Comparison of ENCODE assay signal across 14 mouse cellular contexts in genomic region chr2:44430521-44430920, GRCm38 (mm10).
"Had no signal": no experiment of that assay in that cellular context is flagged by ENCODE, and none has a peak within 500 bp of the region (broad histone marks: within the 10 kb centered on the region; RNA-seq: fewer than 3 reads in every experiment).

No protein-coding gene starts in this region.

- H3K4me3 ChIP-seq: limb, embryonic 10.5 days; liver, embryonic 15.5 days; midbrain, embryonic 13.5 days; myocyte; neural tube, embryonic 15.5 days had no signal

- H3K27me3 ChIP-seq: liver, embryonic 15.5 days; midbrain, embryonic 13.5 days; neural tube, embryonic 15.5 days had no signal

- DNase-seq: kidney, adult 9 months; kidney, postnatal 10 days; kidney, postnatal 4 days; lung, adult 2 months; lung, postnatal 36 days; right cerebral cortex, postnatal 25 days; thymus, postnatal 4 days had no signal

- H3K27ac ChIP-seq: limb, embryonic 10.5 days; liver, embryonic 15.5 days; midbrain, embryonic 13.5 days; neural tube, embryonic 15.5 days had no signal

- H3K4me1 ChIP-seq: limb, embryonic 10.5 days; liver, embryonic 15.5 days; midbrain, embryonic 13.5 days; neural tube, embryonic 15.5 days had no signal

- H3K36me3 ChIP-seq: limb, embryonic 10.5 days; liver, embryonic 15.5 days; midbrain, embryonic 13.5 days; neural tube, embryonic 15.5 days had no signal

- ATAC-seq: lung, postnatal 0 days; midbrain, embryonic 13.5 days had no signal

- H3K4me2 ChIP-seq: liver, embryonic 11.5 days; liver, embryonic 15.5 days; midbrain, embryonic 13.5 days; neural tube, embryonic 15.5 days had no signal

- H3K9ac ChIP-seq: liver, embryonic 15.5 days; midbrain, embryonic 13.5 days; neural tube, embryonic 15.5 days had no signal

- H3K9me3 ChIP-seq: limb, embryonic 10.5 days; liver, embryonic 15.5 days; midbrain, embryonic 13.5 days; neural tube, embryonic 15.5 days had no signal
